Mouse (Mus musculus): ENCODE results near the gene Lpp.

Gene Lpp

GRCm38 (mm10) chr16:24568061-24568460 is 174.8 kb downstream of the Lpp start:
- DNase-seq, result no peak

GRCm38 (mm10) chr16:24569681-24570080 is 176.4 kb downstream of the Lpp start:
- peak; percentile 70 for DNase-seq

GRCm38 (mm10) chr16:24576999-24577398 is 183.7 kb downstream of the Lpp start:
- DNase-seq, result no peak

- no peak for DNase-seq
Measured at GRCm38 (mm10) chr16:24577798-24578197, 184.5 kb downstream of the Lpp start.

GRCm38 (mm10) chr16:24582847-24583246 is 189.5 kb downstream of the Lpp start:
- no peak for DNase-seq

GRCm38 (mm10) chr16:24593535-24593934 is 200.2 kb downstream of the Lpp start:
- DNase-seq, result no peak

- no peak for DNase-seq
Measured at GRCm38 (mm10) chr16:24594508-24594907, 201.2 kb downstream of the Lpp start.

GRCm38 (mm10) chr16:24595493-24595892 is 202.2 kb downstream of the Lpp start:
- DNase-seq, result no peak

GRCm38 (mm10) chr16:24598567-24598966 is 205.3 kb downstream of the Lpp start:
- DNase-seq, result no peak

GRCm38 (mm10) chr16:24599766-24600165 is 206.5 kb downstream of the Lpp start:
- DNase-seq, result no peak

- DNase-seq, result no peak
Measured at GRCm38 (mm10) chr16:24600260-24600948, 207.1 kb downstream of the Lpp start.

GRCm38 (mm10) chr16:24603342-24603741 is 210.0 kb downstream of the Lpp start:
- peak; percentile 8 for DNase-seq

- DNase-seq, result no peak
Measured at GRCm38 (mm10) chr16:24607896-24608457, 214.7 kb downstream of the Lpp start.

GRCm38 (mm10) chr16:24619458-24619857 is 226.2 kb downstream of the Lpp start:
- no peak for DNase-seq

- DNase-seq, result peak; percentile 26
Measured at GRCm38 (mm10) chr16:24620021-24620420, 226.7 kb downstream of the Lpp start.

- DNase-seq, result no peak
Measured at GRCm38 (mm10) chr16:24622226-24623194, 229.2 kb downstream of the Lpp start.

- DNase-seq, result no peak
Measured at GRCm38 (mm10) chr16:24624335-24624734, 231.0 kb downstream of the Lpp start.

- peak; percentile 27 for DNase-seq
Measured at GRCm38 (mm10) chr16:24625576-24625975, 232.3 kb downstream of the Lpp start.

- DNase-seq, result no peak
Measured at GRCm38 (mm10) chr16:24628779-24629178, 235.5 kb downstream of the Lpp start.

GRCm38 (mm10) chr16:24629218-24630172 is 236.2 kb downstream of the Lpp start:
- no peak for DNase-seq

- no peak for DNase-seq
Measured at GRCm38 (mm10) chr16:24635381-24635919, 242.1 kb downstream of the Lpp start.

- no peak for DNase-seq
Measured at GRCm38 (mm10) chr16:24636894-24637293, 243.6 kb downstream of the Lpp start.

All from layer of hippocampus, adult 9-11 months (tissue).